Mouse (Mus musculus): ENCODE measurements around the gene Trio. TPM values are rescaled to one million over a fixed set of nuclear protein-coding genes. Genes with fewer than 3 reads are reported as not detected.

Gene Trio
- total and polyA plus RNA-seq, 2 experiments from 2014 or later, result 21.9 to 214 TPM

DNA sequence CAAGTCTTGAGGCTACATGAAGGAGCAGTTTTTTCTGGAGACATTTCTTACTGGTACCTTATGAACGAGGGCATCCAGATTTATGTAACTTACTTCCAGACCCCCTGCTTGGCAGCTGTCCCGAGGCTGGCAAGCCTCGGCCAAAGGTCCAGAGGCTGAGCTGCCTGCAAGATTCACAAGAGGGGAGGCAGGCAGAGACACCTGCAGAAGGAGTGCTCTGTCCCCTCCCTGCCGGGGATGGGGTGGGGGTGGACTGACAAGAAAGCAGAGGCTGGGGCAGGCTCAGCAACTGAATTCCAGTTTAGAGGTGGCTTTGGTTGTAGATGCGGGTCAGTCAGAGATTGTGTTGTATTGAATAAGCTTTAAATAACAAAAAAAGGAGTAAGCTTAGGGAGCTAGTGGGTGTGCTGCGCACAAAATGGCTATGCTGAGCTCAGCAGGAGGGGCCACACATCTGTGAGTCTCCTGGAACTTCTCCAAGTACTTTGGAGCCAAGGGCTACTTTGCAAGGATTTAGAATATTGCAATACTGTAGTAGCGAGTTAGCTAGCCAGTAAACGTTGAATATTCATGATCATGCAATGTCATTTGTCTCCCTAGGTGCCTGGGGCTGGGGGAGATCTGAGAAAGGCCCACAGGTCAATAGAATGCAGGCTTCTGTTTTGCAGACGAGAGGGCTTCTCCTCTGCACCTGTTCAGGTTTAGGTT lies 15.7 kb upstream of the Trio start:
- H3K4me2 ChIP-seq (ENCODE audit: low read depth), result no peak overlapping the region
- no peaks in the 10 kb centered on the region for H3K9me3 ChIP-seq (ENCODE audit: low read length)
- no peak for TF ChIP-seq CTCF (IDR thresholded peaks at IDR 0.05; ENCODE audit: low read depth)
- no peak for DNase-seq
- WGBS, result 9% methylated on average over 9 of the region's 9 CpGs
- H3K4me3 ChIP-seq (ENCODE audit: low read depth, low read length), result no peak overlapping the region
- no peaks in the 10 kb centered on the region for H3K27me3 ChIP-seq (ENCODE audit: insufficient read depth, low read length)
- H3K27ac ChIP-seq (ENCODE audit: low read depth, low read length), result no peak overlapping the region
- no peak; the same call in 1 of the 2 replicates for ATAC-seq
- H3K9ac ChIP-seq, result no peak overlapping the region
- H3K4me1 ChIP-seq (ENCODE audit: insufficient read depth), result peaks cover 4% of the 10 kb centered on the region
- no peaks in the 10 kb centered on the region for H3K36me3 ChIP-seq (ENCODE audit: insufficient read depth)

DNA sequence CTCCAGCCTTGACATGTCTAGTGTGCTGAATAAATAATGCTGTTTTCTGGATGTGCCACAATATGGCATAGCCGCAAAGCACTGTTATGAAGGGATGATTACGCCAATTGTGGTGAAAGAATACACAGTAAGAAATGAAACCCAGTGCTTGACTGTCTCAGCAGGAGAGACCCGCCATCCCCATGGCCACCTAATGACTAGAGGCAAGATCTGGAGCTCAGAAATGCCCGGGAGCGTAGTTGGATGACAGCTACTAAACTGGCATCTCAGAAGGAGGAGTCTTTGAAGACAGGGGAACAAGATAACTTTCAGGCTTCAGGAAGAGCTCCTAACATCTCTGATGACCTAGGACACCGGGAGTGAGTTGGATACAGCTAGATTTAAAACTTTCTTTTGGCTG lies 12.0 kb upstream of the Trio start:
- Histone ChIP-seq H3K27ac (ENCODE audit: low read depth, low read length) (no peak overlapping the region), H3K9ac (no peak overlapping the region), H3K27me3 (ENCODE audit: insufficient read depth, low read length) (no peaks in the 10 kb centered on the region), H3K4me3 (ENCODE audit: low read depth, low read length) (no peak overlapping the region), H3K36me3 (ENCODE audit: insufficient read depth) (no peaks in the 10 kb centered on the region), H3K4me1 (ENCODE audit: insufficient read depth) (peaks cover 4% of the 10 kb centered on the region), H3K4me2 (ENCODE audit: low read depth) (no peak overlapping the region), H3K9me3 (ENCODE audit: low read length) (no peaks in the 10 kb centered on the region)
- ATAC-seq, result no peak
- TF ChIP-seq CTCF (IDR thresholded peaks at IDR 0.05; ENCODE audit: low read depth), result no peak
- 87% methylated on average over 6 of the region's 6 CpGs for WGBS
- no peak for DNase-seq

DNA sequence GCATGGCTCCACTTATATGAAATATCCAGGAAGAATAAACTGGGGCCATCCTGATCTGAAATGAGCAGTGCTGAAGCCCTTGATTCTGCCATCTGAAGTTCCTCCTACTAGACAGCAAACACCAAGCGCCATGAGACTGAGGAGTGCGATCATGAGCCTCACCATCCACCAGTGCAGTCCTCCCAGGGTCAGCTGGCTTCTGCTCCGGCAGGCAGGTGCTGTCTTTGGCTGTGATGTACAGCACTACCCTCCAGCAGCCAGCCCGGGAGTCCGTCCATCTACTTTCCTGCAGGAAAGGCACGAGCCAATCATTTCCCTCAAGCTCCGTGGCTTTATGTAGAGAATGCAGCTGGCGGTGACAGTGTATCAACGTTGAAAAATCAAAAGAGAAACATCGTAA lies 10.0 kb upstream of the Trio start:
- no peak overlapping the region for H3K4me3 ChIP-seq (ENCODE audit: low read depth, low read length)
- H3K36me3 ChIP-seq (ENCODE audit: insufficient read depth), result no peaks in the 10 kb centered on the region
- H3K27ac ChIP-seq (ENCODE audit: low read depth, low read length), result no peak overlapping the region
- DNase-seq (no peak), ATAC-seq (no peak)
- WGBS, result 87% methylated on average over 10 of the region's 10 CpGs
- no peaks in the 10 kb centered on the region for H3K4me1 ChIP-seq (ENCODE audit: insufficient read depth)
- no peak for TF ChIP-seq CTCF (IDR thresholded peaks at IDR 0.05; ENCODE audit: low read depth)
- no peak overlapping the region for H3K4me2 ChIP-seq (ENCODE audit: low read depth)
- H3K9ac ChIP-seq, result no peak overlapping the region
- H3K9me3 ChIP-seq (ENCODE audit: low read length), result no peaks in the 10 kb centered on the region
- H3K27me3 ChIP-seq (ENCODE audit: insufficient read depth, low read length), result no peaks in the 10 kb centered on the region

DNA sequence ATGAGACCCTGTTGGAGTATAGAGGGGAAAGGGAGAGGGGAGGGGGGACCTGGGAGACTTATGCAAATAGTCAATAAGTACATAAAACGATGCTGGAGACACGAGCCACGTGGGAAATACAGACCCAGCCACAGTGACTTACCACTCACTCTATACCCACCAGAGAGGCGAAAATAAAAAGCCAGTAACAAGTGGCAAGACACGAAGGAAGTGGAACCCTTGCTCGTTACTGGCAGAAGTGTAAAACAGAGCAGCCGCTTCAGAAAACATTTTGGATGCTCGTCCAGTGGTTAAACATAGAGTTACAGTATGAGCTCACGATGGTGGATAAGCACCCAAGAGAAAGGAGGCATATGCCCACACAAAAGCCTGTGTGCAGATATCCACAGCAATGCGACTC lies 9.0 kb upstream of the Trio start:
- Histone ChIP-seq H3K36me3 (ENCODE audit: insufficient read depth) (no peaks in the 10 kb centered on the region), H3K4me2 (ENCODE audit: low read depth) (no peak overlapping the region), H3K27ac (ENCODE audit: low read depth, low read length) (no peak overlapping the region), H3K4me3 (ENCODE audit: low read depth, low read length) (no peak overlapping the region), H3K9me3 (ENCODE audit: low read length) (no peaks in the 10 kb centered on the region), H3K4me1 (ENCODE audit: insufficient read depth) (no peaks in the 10 kb centered on the region), H3K27me3 (ENCODE audit: insufficient read depth, low read length) (no peaks in the 10 kb centered on the region), H3K9ac (no peak overlapping the region)
- ATAC-seq (no peak), DNase-seq (no peak)
- 49% methylated on average over 10 of the region's 10 CpGs for WGBS
- no peak for TF ChIP-seq CTCF (IDR thresholded peaks at IDR 0.05; ENCODE audit: low read depth)

DNA sequence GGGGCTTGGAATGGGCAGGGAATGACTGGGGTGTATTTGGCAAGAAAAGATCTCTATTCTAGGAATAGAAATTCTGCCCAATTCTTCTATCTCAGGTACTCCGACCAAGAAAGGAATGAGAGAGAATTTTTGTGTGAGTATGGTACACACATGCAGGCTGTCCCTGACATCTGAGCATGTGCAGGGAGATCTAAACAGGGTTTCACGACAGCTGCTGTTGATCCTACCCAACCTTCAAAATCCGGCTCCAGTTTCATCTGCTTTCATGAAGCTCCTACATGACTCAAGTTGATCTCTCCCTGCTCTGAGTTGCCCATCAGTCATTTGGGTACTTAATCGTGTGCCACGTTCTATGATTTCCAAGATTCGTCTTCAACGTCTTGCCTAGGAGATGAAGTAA lies 3.7 kb upstream of the Trio start:
- H3K4me3 ChIP-seq (ENCODE audit: low read depth, low read length), result no peak overlapping the region
- no peaks in the 10 kb centered on the region for H3K36me3 ChIP-seq (ENCODE audit: insufficient read depth)
- no peak overlapping the region for H3K9ac ChIP-seq
- 91% methylated on average over 7 of the region's 7 CpGs for WGBS
- no peaks in the 10 kb centered on the region for H3K27me3 ChIP-seq (ENCODE audit: insufficient read depth, low read length)
- H3K27ac ChIP-seq (ENCODE audit: low read depth, low read length), result no peak overlapping the region
- DNase-seq (no peak), ATAC-seq (no peak)
- no peak for TF ChIP-seq CTCF (IDR thresholded peaks at IDR 0.05; ENCODE audit: low read depth)
- H3K4me2 ChIP-seq (ENCODE audit: low read depth), result no peak overlapping the region
- H3K9me3 ChIP-seq (ENCODE audit: low read length), result no peaks in the 10 kb centered on the region
- H3K4me1 ChIP-seq (ENCODE audit: insufficient read depth), result no peaks in the 10 kb centered on the region

DNA sequence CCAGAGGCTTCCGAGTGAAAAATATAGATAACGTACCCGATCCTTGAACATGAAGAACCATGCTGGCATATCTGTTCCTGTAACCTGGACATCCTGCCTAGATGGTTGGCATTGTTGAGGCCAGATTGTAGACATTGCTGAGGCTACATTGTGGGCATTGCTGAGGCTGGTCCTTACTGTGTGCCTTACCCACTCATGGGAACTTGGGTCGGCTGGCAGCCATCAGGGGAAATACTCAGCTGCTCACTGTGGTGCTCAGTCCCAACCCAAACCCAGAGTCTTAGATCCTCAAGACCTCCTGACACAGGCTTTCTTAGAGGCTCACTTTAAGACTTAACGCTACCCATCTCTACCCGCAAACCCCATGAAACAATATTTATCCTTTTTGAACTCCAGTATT lies 2.9 kb upstream of the Trio start:
- ATAC-seq (no peak), DNase-seq (no peak)
- Histone ChIP-seq H3K4me2 (ENCODE audit: low read depth) (no peak overlapping the region), H3K36me3 (ENCODE audit: insufficient read depth) (no peaks in the 10 kb centered on the region), H3K27me3 (ENCODE audit: insufficient read depth, low read length) (no peaks in the 10 kb centered on the region), H3K4me1 (ENCODE audit: insufficient read depth) (no peaks in the 10 kb centered on the region), H3K9ac (no peak overlapping the region), H3K4me3 (ENCODE audit: low read depth, low read length) (no peak overlapping the region), H3K9me3 (ENCODE audit: low read length) (no peaks in the 10 kb centered on the region), H3K27ac (ENCODE audit: low read depth, low read length) (no peak overlapping the region)
- no peak for TF ChIP-seq CTCF (IDR thresholded peaks at IDR 0.05; ENCODE audit: low read depth)
- 91% methylated on average over 6 of the region's 6 CpGs for whole genome bisulfite sequencing

DNA sequence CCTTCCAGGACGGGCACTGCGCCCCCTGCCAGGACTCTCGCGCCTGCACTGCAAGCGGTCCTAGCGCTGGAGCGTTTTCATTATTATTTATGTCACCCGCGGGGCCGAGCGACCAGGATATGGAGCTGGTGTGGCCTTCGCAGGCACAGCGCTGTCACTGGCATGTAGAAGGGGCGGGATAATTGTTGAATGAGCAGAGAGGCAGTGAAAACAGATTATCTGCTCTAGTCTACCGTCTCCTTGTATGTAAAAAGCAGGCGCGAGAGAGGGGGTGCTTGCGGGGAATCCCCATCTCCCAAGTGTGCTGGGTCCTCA lies 476 bp upstream of the Trio start:
- WGBS, result 1% methylated on average over 18 of the region's 18 CpGs
- no peak for ATAC-seq
- no peaks in the 10 kb centered on the region for H3K9me3 ChIP-seq (ENCODE audit: low read length)

More for the DNA sequence above, 476 bp upstream of the Trio start:
- Histone ChIP-seq H3K27me3 (ENCODE audit: insufficient read depth, low read length) (no peaks in the 10 kb centered on the region), H3K9ac (peak overlapping the region; percentile 94), H3K27ac (ENCODE audit: low read depth, low read length) (peak overlapping the region; percentile 99), H3K4me1 (ENCODE audit: insufficient read depth) (peaks cover 15% of the 10 kb centered on the region), H3K4me2 (ENCODE audit: low read depth) (peak overlapping the region; percentile 69), H3K36me3 (ENCODE audit: insufficient read depth) (no peaks in the 10 kb centered on the region), H3K4me3 (ENCODE audit: low read depth, low read length) (peak overlapping the region; percentile 63)
- no peak for DNase-seq
- peak; percentile 79 for TF ChIP-seq CTCF (IDR thresholded peaks at IDR 0.05; ENCODE audit: low read depth)
